Mouse (Mus musculus) myocyte (in vitro differentiated cells): ENCODE data around the gene Hoga1. TPM values are rescaled to one million over a fixed set of nuclear protein-coding genes. Genes with fewer than 3 reads are reported as not detected.

Experiments used
- H3K27me3 ChIP-seq: one replicate; pipeline ENCODE4 v1.6.1; 2011; ENCODE audit not compliant: control insufficient read depth, insufficient read depth, insufficient read length
- H3K36me3 ChIP-seq: one replicate; pipeline ENCODE4 v1.6.1; 2011; ENCODE audit not compliant: control insufficient read depth, insufficient read depth
- H3K4me2 ChIP-seq: one replicate; pipeline ENCODE4 v1.6.1; 2011; ENCODE audit warnings: low read depth, control low read depth
- H3K4me3 ChIP-seq: one replicate; pipeline ENCODE4 v1.5.1; 2011; ENCODE audit warnings: mild to moderate bottlenecking, control low read depth, moderate library complexity
- H3K79me2 ChIP-seq: one replicate; pipeline ENCODE4 v1.6.1; 2011; ENCODE audit not compliant: control insufficient read depth, insufficient read depth
- H3ac ChIP-seq: one replicate; pipeline ENCODE4 v1.6.1; 2011; ENCODE audit not compliant: control insufficient read depth, insufficient read length
- CEBPB ChIP-seq: IDR thresholded peaks from 2 replicates; pipeline ENCODE4 v1.6.1; 2011; ENCODE audit warnings: mild to moderate bottlenecking, moderate library complexity; ENCODE audit not compliant: poor library complexity, insufficient read depth, severe bottlenecking
- E2F4 ChIP-seq: IDR thresholded peaks from one replicate; pipeline ENCODE4 v1.6.1; 2011; ENCODE audit warnings: mild to moderate bottlenecking, control low read depth, moderate library complexity; ENCODE audit not compliant: insufficient read depth
- MAX ChIP-seq: IDR thresholded peaks from one replicate; pipeline ENCODE4 v1.6.1; 2011; ENCODE audit warnings: low read depth, mild to moderate bottlenecking, control low read depth
- MYOD1 ChIP-seq, 3 experiments: IDR thresholded peaks; one replicate each; pipeline ENCODE4 v1.6.1; 2011; ENCODE audit warnings: control low read depth in 2 of 3, low read depth in 2 of 3, mild to moderate bottlenecking in 2 of 3, moderate library complexity in 1 of 3; ENCODE audit not compliant: insufficient read length in 2 of 3, control insufficient read depth in 1 of 3
- MYOG ChIP-seq, 3 experiments: IDR thresholded peaks; one replicate each; pipeline ENCODE4 v1.6.1; 2011; ENCODE audit warnings: control low read depth in 2 of 3, low read depth in 2 of 3, mild to moderate bottlenecking in 2 of 3; ENCODE audit not compliant: insufficient read length in 2 of 3, control insufficient read depth in 1 of 3, insufficient read depth in 1 of 3
- POLR2A ChIP-seq: IDR thresholded peaks from one replicate; pipeline ENCODE4 v1.6.1; 2011; ENCODE audit warnings: low read depth, mild to moderate bottlenecking, control low read depth, moderate library complexity; ENCODE audit not compliant: insufficient read length
- POLR2AphosphoS2 ChIP-seq: IDR thresholded peaks from one replicate; pipeline ENCODE4 v1.6.1; 2011; ENCODE audit warnings: low read depth, control low read depth; ENCODE audit not compliant: insufficient read length
- REST ChIP-seq: IDR thresholded peaks from one replicate; pipeline ENCODE4 v1.6.1; 2011; ENCODE audit warnings: mild to moderate bottlenecking, control low read depth, moderate library complexity; ENCODE audit not compliant: insufficient read depth, insufficient read length
- SRF ChIP-seq: IDR thresholded peaks from one replicate; pipeline ENCODE4 v1.6.1; 2011; ENCODE audit warnings: low read depth; ENCODE audit not compliant: control insufficient read depth, insufficient read length
- TCF12 ChIP-seq: IDR thresholded peaks from one replicate; pipeline ENCODE4 v1.6.1; 2011; ENCODE audit warnings: mild to moderate bottlenecking, control low read depth; ENCODE audit not compliant: poor library complexity, insufficient read depth, severe bottlenecking
- TCF3 ChIP-seq: IDR thresholded peaks from one replicate; pipeline ENCODE4 v1.6.1; 2011; ENCODE audit warnings: low read depth, control low read depth; ENCODE audit not compliant: insufficient read length
- USF1 ChIP-seq: IDR thresholded peaks from one replicate; pipeline ENCODE4 v1.6.1; 2011; ENCODE audit warnings: low read depth, mild to moderate bottlenecking, control low read depth, moderate library complexity
- polyA plus RNA-seq: library from polyadenylated mRNA; unstranded; fragments of >200 nt; fragmentation: generic; extraction: Trizol; gene quantifications from one replicate; pipeline ENCODE4 v1.2.1, GENCODE M21; 2012; ENCODE audit warnings: missing spikeins

The Hoga1 gene
- polyA plus RNA-seq, 1 experiment: 2.4 TPM

DNA sequence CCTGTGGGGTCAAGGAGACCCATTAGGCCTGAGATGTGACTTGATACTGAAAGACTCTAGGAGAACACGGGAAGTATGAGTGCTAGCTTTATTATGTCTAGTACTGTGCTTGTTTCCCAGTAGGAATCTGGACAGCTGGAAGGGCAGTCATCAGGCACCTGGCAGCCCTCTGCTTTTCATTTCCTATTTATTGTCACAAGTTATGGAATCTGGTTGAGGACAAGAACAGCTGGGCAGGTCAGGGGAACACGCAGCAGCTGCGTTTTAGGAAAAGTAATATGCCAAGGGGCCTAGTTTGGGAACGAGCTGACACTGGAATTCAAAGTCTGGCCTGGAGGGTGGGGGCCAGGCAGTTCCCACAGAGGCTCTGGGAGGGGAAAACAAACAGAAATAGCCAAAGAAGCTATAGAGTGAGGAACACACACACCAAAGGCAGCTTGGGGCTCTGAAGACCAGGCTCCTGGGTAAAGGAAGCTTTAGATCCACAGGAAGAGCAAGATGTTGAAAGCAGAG lies 44.9 kb upstream of the Hoga1 start:
- Histone ChIP-seq H3K36me3 (peaks cover 3% of the 10 kb centered on the region), H3K4me3 (no peak overlapping the region), H3ac (no peak overlapping the region), H3K4me2 (peak overlapping the region; percentile 62), H3K79me2 (peaks cover 85% of the 10 kb centered on the region), H3K27me3 (no peaks in the 10 kb centered on the region)
- TF ChIP-seq TCF12 (peak; percentile 99), TCF3 (peak; percentile 77), MAX (no peak), POLR2A (no peak), E2F4 (no peak), MYOD1 (IDR thresholded peaks at IDR 0.05; ENCODE audit: control insufficient read depth in 1 of 3, insufficient read length in 2 of 3, low read depth in 2 of 3) (peak; percentile 96 to 98 (median 97)), MYOG (IDR thresholded peaks at IDR 0.05; ENCODE audit: control insufficient read depth in 1 of 3, insufficient read depth in 1 of 3, insufficient read length in 2 of 3, low read depth in 2 of 3) (peak; percentile 43 to 99 (median 91)), USF1 (no peak), CEBPB (no peak)

DNA sequence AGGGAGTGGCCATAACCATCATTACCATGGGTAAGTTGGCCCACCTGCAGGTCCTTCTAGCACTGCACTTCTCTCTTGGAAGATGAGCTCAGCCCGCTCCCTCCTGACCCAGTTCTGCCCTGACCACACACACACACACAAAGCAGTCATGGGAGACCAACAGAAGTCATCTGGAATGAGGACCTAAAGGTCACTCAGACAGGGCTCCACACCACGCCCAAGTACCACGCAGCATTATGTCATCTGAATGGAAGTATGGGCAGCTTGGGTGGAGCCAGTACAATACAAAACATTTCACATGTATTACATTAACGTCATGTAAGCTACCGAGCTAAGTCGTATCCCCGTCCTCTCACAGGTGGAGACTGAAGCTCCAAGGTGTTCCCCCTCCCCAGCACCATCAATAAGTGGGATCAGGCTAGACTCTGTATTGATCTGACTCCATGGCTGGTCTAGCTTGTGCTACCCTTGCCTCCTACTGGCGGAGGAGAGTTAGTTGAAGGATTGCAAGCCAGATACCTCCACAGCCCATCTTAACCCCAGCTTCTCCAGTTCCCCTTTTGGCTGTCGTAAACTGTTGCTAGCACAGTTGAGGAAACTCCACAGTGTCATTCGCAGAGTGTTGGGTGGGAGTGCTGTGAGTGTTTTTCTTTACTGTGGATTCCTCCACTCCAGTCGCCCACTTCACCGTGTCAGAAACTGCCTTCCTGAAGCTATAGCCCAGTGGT lies 44.0 kb upstream of the Hoga1 start:
- H3K36me3 ChIP-seq: no peaks in the 10 kb centered on the region
- H3K79me2 ChIP-seq: peaks cover 85% of the 10 kb centered on the region
- H3K27me3 ChIP-seq: no peaks in the 10 kb centered on the region
- TF ChIP-seq MYOD1 (IDR thresholded peaks at IDR 0.05; ENCODE audit: control insufficient read depth in 1 of 3, insufficient read length in 2 of 3, low read depth in 2 of 3) (peak in 1 of 3 experiments; percentile 35), POLR2A (peak; percentile 11), MYOG (IDR thresholded peaks at IDR 0.05; ENCODE audit: control insufficient read depth in 1 of 3, insufficient read depth in 1 of 3, insufficient read length in 2 of 3, low read depth in 2 of 3) (no peak), POLR2AphosphoS2 (no peak)
- H3K4me3 ChIP-seq: no peak overlapping the region
- no peak overlapping the region for H3ac ChIP-seq
- peak overlapping the region; percentile 62 for H3K4me2 ChIP-seq

DNA sequence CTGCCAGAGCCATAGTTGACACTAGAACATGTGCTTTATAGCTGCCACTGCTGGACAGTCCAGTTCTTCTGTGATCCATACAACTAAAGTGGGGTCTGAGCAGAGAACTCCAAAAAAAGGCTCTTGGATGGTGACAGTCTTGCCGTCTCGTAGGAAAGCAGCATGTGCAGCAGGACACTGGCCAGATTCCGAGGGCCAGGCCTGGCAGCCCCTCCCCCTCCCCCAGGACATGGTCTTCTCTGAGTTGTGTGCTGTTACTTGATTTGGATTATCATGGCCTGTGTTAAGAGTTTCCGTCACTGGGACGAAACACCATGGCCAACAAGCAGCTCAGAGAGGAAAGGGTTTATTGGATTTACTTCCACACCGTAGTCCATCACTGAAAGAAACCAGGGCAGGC lies 41.2 kb upstream of the Hoga1 start:
- TF ChIP-seq REST: no peak
- H3K79me2 ChIP-seq: peaks cover 92% of the 10 kb centered on the region
- H3K36me3 ChIP-seq: no peaks in the 10 kb centered on the region
- no peak overlapping the region for H3ac ChIP-seq
- H3K4me2 ChIP-seq: no peak overlapping the region
- H3K27me3 ChIP-seq: no peaks in the 10 kb centered on the region
- H3K4me3 ChIP-seq: no peak overlapping the region

DNA sequence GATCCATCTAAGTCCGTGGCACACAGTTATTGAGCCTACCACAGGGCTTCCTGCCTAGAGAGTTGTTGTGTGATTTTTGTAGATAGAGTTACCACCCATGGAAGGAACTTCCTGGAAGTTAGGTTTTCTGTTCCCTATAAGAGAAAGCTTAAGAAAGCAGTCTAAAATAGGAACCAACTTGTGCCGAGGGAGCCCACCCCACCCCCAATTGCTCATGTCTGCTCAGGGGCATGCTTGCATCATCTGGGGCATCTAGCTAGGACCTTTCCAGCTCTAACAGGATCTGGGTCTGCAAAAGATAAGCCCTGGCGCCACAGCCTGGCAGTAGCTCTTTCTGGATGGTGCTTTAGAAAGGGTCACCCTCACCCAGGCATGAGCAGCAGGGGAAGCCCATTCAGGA lies 39.8 kb upstream of the Hoga1 start:
- Histone ChIP-seq H3K79me2 (peaks cover 97% of the 10 kb centered on the region), H3ac (no peak overlapping the region), H3K27me3 (no peaks in the 10 kb centered on the region), H3K36me3 (no peaks in the 10 kb centered on the region), H3K4me3 (no peak overlapping the region), H3K4me2 (peak overlapping the region; percentile 44)
- no peak for TF ChIP-seq USF1
- TF ChIP-seq CEBPB: peak; percentile 64; the same call in 1 of the 2 replicates

DNA sequence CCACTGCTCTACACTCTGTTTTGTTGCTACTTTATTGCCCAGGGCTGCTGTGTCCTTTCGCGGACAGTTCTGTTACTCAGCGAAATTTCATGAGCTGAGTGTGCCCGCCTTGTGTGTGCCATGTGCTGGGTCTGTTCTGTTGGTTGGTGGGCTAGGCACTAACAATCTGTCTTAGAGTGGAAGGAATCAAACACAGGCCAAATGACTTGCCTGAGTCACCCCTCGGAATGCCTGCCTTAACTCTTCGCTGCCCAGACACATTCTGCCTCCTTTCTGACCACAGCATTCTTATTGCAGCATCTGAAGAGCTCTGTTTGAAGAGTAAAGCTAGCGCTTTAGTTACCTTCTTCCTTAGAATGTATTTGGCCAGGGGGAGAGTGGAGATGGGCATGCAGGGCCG lies 38.8 kb upstream of the Hoga1 start:
- H3K36me3 ChIP-seq: no peaks in the 10 kb centered on the region
- peaks cover 94% of the 10 kb centered on the region for H3K79me2 ChIP-seq
- TF ChIP-seq POLR2AphosphoS2: peak; percentile 15
- no peak for TF ChIP-seq MYOG (IDR thresholded peaks at IDR 0.05; ENCODE audit: control insufficient read depth in 1 of 3, insufficient read depth in 1 of 3, insufficient read length in 2 of 3, low read depth in 2 of 3)
- H3ac ChIP-seq: no peak overlapping the region
- peak overlapping the region; percentile 44 for H3K4me2 ChIP-seq
- no peaks in the 10 kb centered on the region for H3K27me3 ChIP-seq
- H3K4me3 ChIP-seq: no peak overlapping the region

DNA sequence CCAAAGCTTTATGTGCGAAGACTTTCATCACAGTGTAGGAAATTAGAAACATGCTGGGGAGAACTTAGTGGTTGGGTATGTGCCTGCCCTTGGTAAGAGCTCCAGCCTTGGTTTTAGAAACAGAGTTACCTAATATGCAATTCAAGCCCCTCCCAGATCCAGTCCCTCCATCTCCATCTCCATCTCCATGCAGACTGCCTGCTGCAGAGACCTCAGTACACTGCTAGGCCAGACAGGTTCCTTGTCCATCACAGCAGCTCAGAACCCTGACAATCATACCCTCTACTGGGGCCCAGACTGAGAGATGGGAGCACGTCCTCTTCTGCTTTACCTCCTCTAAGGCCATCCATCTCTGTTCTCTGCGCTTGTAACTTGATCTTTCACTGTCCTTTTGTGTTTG lies 36.8 kb upstream of the Hoga1 start:
- peak overlapping the region; percentile 38 for H3K4me2 ChIP-seq
- H3ac ChIP-seq: no peak overlapping the region
- peaks cover 81% of the 10 kb centered on the region for H3K79me2 ChIP-seq
- no peaks in the 10 kb centered on the region for H3K36me3 ChIP-seq
- no peak overlapping the region for H3K4me3 ChIP-seq
- no peaks in the 10 kb centered on the region for H3K27me3 ChIP-seq
- TF ChIP-seq POLR2AphosphoS2 (no peak), CEBPB (no peak), POLR2A (no peak), TCF12 (no peak), SRF (no peak), REST (no peak), E2F4 (no peak), MYOG (IDR thresholded peaks at IDR 0.05; ENCODE audit: control insufficient read depth in 1 of 3, insufficient read depth in 1 of 3, insufficient read length in 2 of 3, low read depth in 2 of 3) (no peak), MYOD1 (IDR thresholded peaks at IDR 0.05; ENCODE audit: control insufficient read depth in 1 of 3, insufficient read length in 2 of 3, low read depth in 2 of 3) (no peak), TCF3 (no peak), MAX (no peak)
